Mouse (Mus musculus) heart, embryonic 14.5 days (tissue): ENCODE results near the gene Rbm42. TPM values are rescaled to one million over a fixed set of nuclear protein-coding genes. Genes with fewer than 3 reads are reported as not detected.

Experiments used
- ATAC-seq: fragments of 200-750 bp; cut with Nextera tagmentation; 2 replicates; pipeline ENCODE4 v1.8.0; 2017; ENCODE audit warnings: low read depth, moderate TSS enrichment; ENCODE audit not compliant: insufficient number of reproducible peaks, insufficient read depth, low FRiP score
- H3K27ac ChIP-seq, 2 experiments: fragments of 200-500 bp in 1 of 2; fragments of 300-500 bp in 1 of 2; sonication (generic) in 1 of 2; replicated peaks in 1 of 2; 2 replicates each; pipeline ENCODE4 v1.5.1; 2012 to 2014; ENCODE audit warnings: low read depth in 2 of 2, low read length in 2 of 2, control low read depth in 1 of 2, mild to moderate bottlenecking in 1 of 2, mixed read lengths in 1 of 2; ENCODE audit not compliant: control insufficient read depth in 1 of 2, insufficient read depth in 1 of 2
- H3K27me3 ChIP-seq: fragments of 300-500 bp; sonication (generic); 2 replicates; pipeline ENCODE4 v1.6.1; 2014; ENCODE audit warnings: mild to moderate bottlenecking, low read length, control low read depth; ENCODE audit not compliant: control insufficient read depth, insufficient read depth
- H3K36me3 ChIP-seq: fragments of 300-500 bp; sonication (generic); 2 replicates; pipeline ENCODE4 v1.6.1; 2014; ENCODE audit warnings: mild to moderate bottlenecking, control low read depth, low read length, mixed read lengths; ENCODE audit not compliant: control insufficient read depth, insufficient read depth
- H3K4me1 ChIP-seq, 2 experiments: fragments of 200-500 bp in 1 of 2; fragments of 300-500 bp in 1 of 2; sonication (generic) in 1 of 2; 2 replicates each; pipeline ENCODE4 v1.6.1; 2012 to 2014; ENCODE audit warnings: low read length in 2 of 2, control low read depth in 1 of 2, mixed read lengths in 1 of 2; ENCODE audit not compliant: control insufficient read depth in 2 of 2, insufficient read depth in 2 of 2
- H3K4me2 ChIP-seq: fragments of 300-500 bp; sonication (generic); 2 replicates; pipeline ENCODE4 v1.6.1; 2014; ENCODE audit warnings: mild to moderate bottlenecking, low read length
- H3K4me3 ChIP-seq, 2 experiments: fragments of 200-500 bp in 1 of 2; fragments of 300-500 bp in 1 of 2; sonication (generic) in 1 of 2; 2 replicates each; pipeline ENCODE4 v1.5.1; 2012 to 2014; ENCODE audit warnings: low read length in 2 of 2, mild to moderate bottlenecking in 2 of 2, control low read depth in 1 of 2, low read depth in 1 of 2, moderate library complexity in 1 of 2; ENCODE audit not compliant: control insufficient read depth in 1 of 2, insufficient read depth in 1 of 2
- H3K9ac ChIP-seq: fragments of 300-500 bp; sonication (generic); 2 replicates; pipeline ENCODE4 v1.6.1; 2014; ENCODE audit warnings: mild to moderate bottlenecking, low read length
- H3K9me3 ChIP-seq: fragments of 300-500 bp; sonication (generic); 2 replicates; pipeline ENCODE4 v1.6.1; 2016; ENCODE audit warnings: low read length, control low read depth; ENCODE audit not compliant: control insufficient read depth
- WGBS: fragments of 180-500 bp; shearing (Covaris S2); extraction: QIAGEN DNeasy Blood & Tissue Kit; methylation state at CpG from one replicate; pipeline ENCODE4 v1.1.7; 2014; 5-methylcytosine and 5-hydroxymethylcytosine counted together
- polyA plus RNA-seq: library from polyadenylated mRNA; unstranded; fragments of >200 nt; fragmentation: Nextera tagmentation; extraction: Ambion mirVana; gene quantifications from 2 replicates; pipeline ENCODE4 v1.2.1, GENCODE M21; 2014

Gene Rbm42
- polyA plus RNA-seq = 72.5 and 75.5 TPM in 2 replicates

DNA sequence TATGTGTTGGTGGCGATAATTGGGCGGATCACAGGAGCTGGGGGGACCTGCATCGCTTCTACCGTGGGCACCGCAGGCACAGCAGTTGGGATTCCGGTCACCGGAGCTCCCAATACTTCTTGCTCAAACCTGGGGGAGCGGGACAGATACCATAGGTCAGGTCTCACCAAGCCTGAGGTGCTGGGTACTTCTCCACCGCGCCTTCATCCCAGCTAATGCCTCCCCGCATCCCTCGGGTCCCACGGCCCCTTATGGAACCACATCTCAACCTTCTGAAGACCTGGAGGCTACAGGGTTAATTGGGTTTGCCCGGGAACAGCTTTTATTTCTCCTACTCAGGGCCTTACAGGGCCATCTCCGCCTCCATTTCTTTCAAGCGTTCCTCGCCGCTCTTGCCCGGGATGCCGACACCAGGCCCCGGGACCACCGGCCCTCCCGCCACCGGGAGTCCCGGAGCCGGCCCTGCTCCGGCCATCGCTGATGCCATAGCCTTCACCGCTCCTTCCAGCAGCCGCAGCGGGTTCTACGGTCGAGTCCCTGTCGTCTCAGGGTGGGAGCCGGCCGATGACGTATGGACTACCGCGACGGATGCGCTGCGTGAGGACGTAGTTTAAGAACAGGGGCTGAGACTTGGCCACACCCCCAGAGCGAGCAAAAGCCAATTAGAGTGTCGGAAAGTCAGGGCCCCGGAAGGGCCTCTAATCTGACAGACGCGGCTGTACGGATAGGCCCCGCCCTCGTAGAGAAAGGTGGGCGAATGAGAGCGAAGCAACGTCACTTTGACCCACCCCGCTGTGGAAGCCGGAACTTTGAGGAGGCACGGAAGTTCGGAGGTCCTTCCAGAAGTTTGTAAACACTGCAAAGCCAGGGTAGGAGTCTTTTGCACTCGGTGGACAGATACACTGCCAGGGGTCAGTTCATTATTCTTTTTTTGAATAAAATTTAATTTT, at the start of gene Rbm42:
TSS of gene Rbm42 (minus strand) at position 727 of the 950 bp plus-strand sequence.
- peak; percentile 99 for ATAC-seq
- H3K27ac ChIP-seq = peak within 1 kb of the TSS; percentile 8 to 70; a peak in 1 of 4 replicates
- WGBS = 1% methylated on average over 59 of the region's 59 CpGs
- no peaks in the 10 kb centered on the region for H3K27me3 ChIP-seq
- peaks cover 62% of the 10 kb centered on the region for H3K36me3 ChIP-seq
- H3K9me3 ChIP-seq = no peaks in the 10 kb centered on the region
- H3K9ac ChIP-seq = peak within 1 kb of the TSS; percentile 96
- peak within 1 kb of the TSS; percentile 96 for H3K4me2 ChIP-seq
- H3K4me1 ChIP-seq = peaks cover 0 to 9% of the 10 kb centered on the region in 2 experiments; a peak in 2 of 4 replicates
- H3K4me3 ChIP-seq = peak within 1 kb of the TSS; percentile 88 to 98

DNA sequence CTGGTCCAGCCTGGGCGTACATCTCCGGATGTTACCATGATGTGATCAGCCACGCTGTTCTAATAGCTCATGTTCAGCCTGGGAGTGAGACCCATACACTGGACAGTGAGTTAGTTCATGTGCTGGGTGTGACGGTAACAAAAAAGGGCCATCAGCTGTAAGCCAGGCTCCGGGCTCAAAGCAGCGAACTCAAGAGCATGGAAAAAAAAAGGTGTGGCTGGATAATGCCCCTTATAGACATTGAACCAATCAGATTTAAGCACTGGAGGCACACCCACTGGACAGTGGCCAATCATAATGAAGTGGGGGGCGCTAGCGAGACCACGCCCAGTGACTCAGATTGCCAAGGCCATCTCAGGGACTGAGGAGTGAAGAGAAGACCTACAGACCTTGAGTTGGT, 48.5 kb upstream of the Rbm42 start, which contains the start of gene 2200002J24Rik:
TSS of gene 2200002J24Rik (plus strand) at position 338 of the 400 bp plus-strand sequence.
- H3K4me2 ChIP-seq = no peak within 1 kb of the TSS
- no peaks in the 10 kb centered on the region for H3K36me3 ChIP-seq
- no peaks in the 10 kb centered on the region for H3K9me3 ChIP-seq
- no peak for ATAC-seq
- peaks cover 7 to 14% of the 10 kb centered on the region in 2 experiments; a peak in 3 of 4 replicates for H3K4me1 ChIP-seq
- no peak within 1 kb of the TSS for H3K27ac ChIP-seq
- no peak within 1 kb of the TSS for H3K9ac ChIP-seq
- H3K27me3 ChIP-seq = no peaks in the 10 kb centered on the region
- WGBS = 38% methylated on average over 9 of the region's 9 CpGs
- no peak within 1 kb of the TSS for H3K4me3 ChIP-seq

DNA sequence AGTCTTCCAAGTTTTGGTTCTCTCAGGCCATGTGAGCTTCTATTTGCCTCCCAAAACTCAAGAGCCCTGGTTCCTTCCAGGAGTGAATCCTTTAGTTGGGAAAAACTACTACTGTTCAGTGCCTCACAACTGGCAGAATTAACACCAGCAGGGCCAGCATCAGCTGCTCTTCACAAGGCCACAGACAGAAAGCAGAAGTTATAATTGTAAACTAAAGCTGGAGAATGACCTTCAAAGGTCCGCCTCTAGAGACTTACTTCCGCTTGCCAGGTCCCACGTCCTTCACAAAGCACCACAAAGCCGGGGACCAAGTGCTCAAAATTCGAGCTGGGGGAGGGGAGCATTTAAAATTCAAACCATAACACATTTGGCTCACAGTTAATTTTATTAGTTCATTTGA, 48.0 kb upstream of the Rbm42 start:
- WGBS = 63% methylated on average over 5 of the region's 5 CpGs

DNA sequence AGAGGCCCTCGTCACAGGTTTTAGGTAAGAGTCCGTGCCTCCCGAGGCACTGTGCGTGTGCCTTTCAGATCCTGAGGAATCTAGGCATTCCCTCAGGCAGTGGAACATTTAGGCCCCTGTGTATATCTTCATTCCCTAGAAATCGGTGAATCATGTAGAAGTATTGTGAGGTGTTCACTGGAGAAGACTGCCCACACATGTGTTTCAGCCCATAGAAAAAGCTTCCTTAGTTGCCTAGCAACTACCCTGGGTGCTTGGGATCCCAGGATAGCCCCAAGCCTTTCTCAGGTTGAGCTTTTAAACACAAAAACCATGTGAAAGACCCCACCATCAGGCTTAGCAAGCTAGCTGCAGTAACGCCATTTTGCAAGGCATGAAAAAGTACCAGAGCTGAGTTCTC, 38.2 kb upstream of the Rbm42 start:
- WGBS = 76% methylated on average over 6 of the region's 6 CpGs
- no peak overlapping the region for H3K9ac ChIP-seq
- H3K36me3 ChIP-seq = no peaks in the 10 kb centered on the region
- H3K4me3 ChIP-seq = no peak overlapping the region
- H3K27me3 ChIP-seq = peaks cover 8% of the 10 kb centered on the region
- no peak overlapping the region for H3K4me2 ChIP-seq
- H3K4me1 ChIP-seq = no peaks in the 10 kb centered on the region
- ATAC-seq = no peak
- H3K27ac ChIP-seq = no peak overlapping the region
- H3K9me3 ChIP-seq = no peaks in the 10 kb centered on the region

More for the DNA sequence above, 48.0 kb upstream of the Rbm42 start:
- Histone ChIP-seq H3K9ac (no peak overlapping the region), H3K9me3 (no peaks in the 10 kb centered on the region), H3K4me2 (no peak overlapping the region), H3K4me3 (no peak overlapping the region), H3K36me3 (no peaks in the 10 kb centered on the region), H3K27ac (no peak overlapping the region), H3K4me1 (peaks cover 7 to 14% of the 10 kb centered on the region in 2 experiments; a peak in 3 of 4 replicates), H3K27me3 (no peaks in the 10 kb centered on the region)
- no peak for ATAC-seq

DNA sequence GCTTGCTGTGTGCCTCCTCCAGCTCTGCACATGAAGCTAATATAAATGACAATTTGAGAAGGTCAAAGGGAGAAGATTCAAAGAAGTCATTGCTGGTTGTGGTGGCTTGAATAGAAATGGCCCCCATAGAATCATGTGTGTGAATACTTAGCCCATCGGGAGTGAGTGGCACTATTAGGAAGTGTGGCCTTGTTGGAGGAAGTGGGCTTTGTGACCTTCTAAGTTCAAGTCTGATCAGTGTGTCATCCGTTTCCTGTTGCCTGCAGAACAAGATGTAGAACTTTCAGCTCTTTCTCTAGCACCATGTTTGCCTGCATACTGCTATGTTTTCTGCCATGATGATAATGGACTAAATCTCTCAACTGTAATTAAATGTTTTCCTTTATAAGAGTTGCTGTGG, 33.3 kb upstream of the Rbm42 start:
- no peaks in the 10 kb centered on the region for H3K36me3 ChIP-seq
- no peak overlapping the region for H3K4me2 ChIP-seq
- H3K27me3 ChIP-seq = peaks cover 8% of the 10 kb centered on the region
- no peak overlapping the region for H3K27ac ChIP-seq
- 72% methylated on average over 2 of the region's 2 CpGs for WGBS
- H3K4me1 ChIP-seq = peaks cover 5 to 7% of the 10 kb centered on the region in 2 experiments; a peak in 3 of 4 replicates
- H3K9me3 ChIP-seq = no peaks in the 10 kb centered on the region
- no peak overlapping the region for H3K9ac ChIP-seq
- ATAC-seq = no peak
- no peak overlapping the region for H3K4me3 ChIP-seq

DNA sequence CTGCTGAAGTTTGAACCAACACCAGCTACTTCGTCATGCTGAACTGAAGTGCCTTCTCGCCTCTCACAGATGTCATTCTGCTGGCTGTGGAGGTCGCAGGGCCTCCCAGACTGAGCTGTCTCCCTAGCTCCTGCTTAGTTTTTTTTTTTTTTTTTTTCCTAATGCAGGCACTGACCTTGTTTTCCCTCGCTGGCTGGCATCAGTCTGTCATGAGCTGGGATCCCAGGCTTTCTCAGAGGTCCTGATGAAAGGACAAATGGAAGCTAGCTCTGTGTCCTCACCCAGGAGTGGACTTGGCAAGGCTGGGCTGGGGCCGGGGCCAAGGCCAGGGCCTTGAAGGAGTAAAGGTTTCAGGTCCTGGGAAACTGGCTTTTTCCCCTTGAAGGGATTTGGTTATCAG, 31.8 kb upstream of the Rbm42 start:
- Histone ChIP-seq H3K4me1 (peaks cover 5 to 7% of the 10 kb centered on the region in 2 experiments; a peak in 3 of 4 replicates), H3K27me3 (no peaks in the 10 kb centered on the region), H3K4me3 (no peak overlapping the region), H3K9me3 (peaks cover 4% of the 10 kb centered on the region; the same call in 1 of the 2 replicates), H3K36me3 (no peaks in the 10 kb centered on the region), H3K4me2 (no peak overlapping the region), H3K9ac (no peak overlapping the region), H3K27ac (no peak overlapping the region)
- ATAC-seq = no peak
- WGBS = 30% methylated on average over 5 of the region's 5 CpGs

DNA sequence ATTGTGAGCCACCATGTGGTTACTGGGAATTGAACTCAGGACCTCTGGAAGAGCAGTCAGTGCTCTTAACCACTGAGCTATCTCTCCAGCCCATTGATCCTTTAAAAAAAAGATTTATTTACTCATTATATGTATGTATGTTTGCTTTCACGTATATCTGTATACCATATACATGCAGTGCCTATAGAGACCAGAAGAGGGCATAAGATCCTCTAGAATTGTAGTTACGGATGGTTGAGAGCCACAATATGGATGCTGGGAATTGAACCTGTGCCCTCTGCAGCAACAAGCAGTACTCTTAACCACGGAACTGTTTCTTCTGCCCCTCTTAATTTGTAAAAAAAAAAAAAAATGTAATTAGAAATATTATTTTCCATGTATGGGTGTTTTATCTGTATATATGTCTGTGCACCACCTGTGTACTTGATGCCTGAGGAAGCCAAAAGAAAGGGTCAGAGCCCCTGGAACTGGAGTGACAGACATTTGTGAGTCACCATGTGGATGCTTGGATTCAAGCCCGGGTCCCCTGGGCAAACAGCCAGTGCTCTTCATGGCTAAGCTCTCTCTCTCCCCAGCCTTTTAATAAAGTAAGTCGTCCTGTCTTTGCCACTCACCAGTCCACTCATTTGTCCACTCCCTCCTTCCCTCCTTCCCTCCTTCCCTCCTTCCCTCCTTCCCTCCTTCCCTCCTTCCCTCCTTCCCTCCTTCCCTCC, 28.3 kb upstream of the Rbm42 start:
- H3K4me3 ChIP-seq = no peak overlapping the region
- H3K4me2 ChIP-seq = no peak overlapping the region
- peaks cover 6% of the 10 kb centered on the region; the same call in 1 of the 2 replicates for H3K9me3 ChIP-seq
- no peak for ATAC-seq
- H3K4me1 ChIP-seq = peaks cover 5 to 7% of the 10 kb centered on the region in 2 experiments; a peak in 3 of 4 replicates
- no peak overlapping the region for H3K9ac ChIP-seq
- WGBS = 43% methylated on average over 5 of the region's 5 CpGs
- H3K27ac ChIP-seq = no peak overlapping the region
- no peaks in the 10 kb centered on the region for H3K27me3 ChIP-seq
- H3K36me3 ChIP-seq = no peaks in the 10 kb centered on the region
